Mouse (Mus musculus) hindbrain, embryonic 12.5 days (tissue): ENCODE measurements at regions not wholly inside any gene's neighbourhood (a gene's known extent, or its start where the extent isn't known, plus 50 kb on each side); places are given as distances from the start of the nearest gene placed in this dataset.
A peak's percentile ranks its signal among the peaks of the same experiment; 100 is the strongest.
"Not testable (repeated sequence)": the region's sequence is repeated elsewhere in the genome, so short reads cannot be mapped to it uniquely, and the experiment has no call there.

ENCODE experiments used
- ATAC-seq: fragments of 200-750 bp; cut with Nextera tagmentation; 2 replicates; pipeline ENCODE4 v1.8.0; 2017; ENCODE audit warnings: moderate TSS enrichment; ENCODE audit not compliant: low FRiP score
- H3K27ac ChIP-seq: fragments of 300-500 bp; sonication (generic); 2 replicates; pipeline ENCODE4 v1.5.1; 2016; ENCODE audit warnings: mild to moderate bottlenecking
- H3K27me3 ChIP-seq: fragments of 300-500 bp; sonication (generic); 2 replicates; pipeline ENCODE4 v1.6.1; 2016; ENCODE audit warnings: mild to moderate bottlenecking
- H3K36me3 ChIP-seq: fragments of 300-500 bp; sonication (generic); 2 replicates; pipeline ENCODE4 v1.6.1; 2016; ENCODE audit warnings: mild to moderate bottlenecking
- H3K4me1 ChIP-seq: fragments of 300-500 bp; sonication (generic); 2 replicates; pipeline ENCODE4 v1.6.1; 2016
- H3K4me2 ChIP-seq: fragments of 300-500 bp; sonication (generic); replicated peaks from 2 replicates; pipeline ENCODE4 v1.6.1; 2016; ENCODE audit warnings: mild to moderate bottlenecking
- H3K4me3 ChIP-seq: fragments of 300-500 bp; sonication (generic); 2 replicates; pipeline ENCODE4 v1.5.1; 2016; ENCODE audit warnings: mild to moderate bottlenecking
- H3K9ac ChIP-seq: fragments of 300-500 bp; sonication (generic); 2 replicates; pipeline ENCODE4 v1.6.1; 2016; ENCODE audit warnings: mild to moderate bottlenecking, moderate library complexity
- H3K9me3 ChIP-seq: fragments of 300-500 bp; sonication (generic); replicated peaks from 2 replicates; pipeline ENCODE4 v1.6.1; 2016; ENCODE audit warnings: mild to moderate bottlenecking
- WGBS: fragments of 180-500 bp; shearing (Covaris S2); methylation state at CpG from one replicate; pipeline ENCODE4 v1.1.7; 2016; 5-methylcytosine and 5-hydroxymethylcytosine counted together

DNA sequence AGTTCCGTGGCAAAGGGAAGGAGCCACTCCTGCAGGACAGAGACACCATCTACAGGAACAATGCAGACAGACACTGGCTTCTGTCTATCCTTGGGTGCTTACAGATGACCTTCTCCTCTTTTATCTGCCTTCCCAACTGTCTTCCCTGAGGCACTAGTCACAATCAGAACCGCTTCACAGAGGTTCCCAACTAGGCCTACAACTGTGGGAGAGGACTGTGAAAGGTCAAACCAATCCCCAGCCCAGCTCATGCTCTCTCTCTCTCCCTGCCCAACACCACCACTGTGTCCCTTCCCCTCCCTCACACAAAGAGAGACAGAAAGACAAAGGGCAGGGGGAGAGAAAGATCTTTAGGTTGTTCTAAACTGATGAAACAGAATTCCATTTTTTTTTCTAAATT, 61.3 kb downstream of the Tmem17 start:
- no peaks in the 10 kb centered on the region for H3K27me3 ChIP-seq
- H3K4me2 ChIP-seq, result no peak overlapping the region
- H3K4me3 ChIP-seq, result no peak overlapping the region
- H3K36me3 ChIP-seq, result no peaks in the 10 kb centered on the region
- ATAC-seq, result no peak
- H3K9ac ChIP-seq, result no peak overlapping the region
- no peaks in the 10 kb centered on the region for H3K4me1 ChIP-seq
- no peaks in the 10 kb centered on the region; the same call in 1 of the 2 replicates for H3K9me3 ChIP-seq
- H3K27ac ChIP-seq, result no peak overlapping the region
- WGBS, result 70% methylated on average over 2 of the region's 2 CpGs

DNA sequence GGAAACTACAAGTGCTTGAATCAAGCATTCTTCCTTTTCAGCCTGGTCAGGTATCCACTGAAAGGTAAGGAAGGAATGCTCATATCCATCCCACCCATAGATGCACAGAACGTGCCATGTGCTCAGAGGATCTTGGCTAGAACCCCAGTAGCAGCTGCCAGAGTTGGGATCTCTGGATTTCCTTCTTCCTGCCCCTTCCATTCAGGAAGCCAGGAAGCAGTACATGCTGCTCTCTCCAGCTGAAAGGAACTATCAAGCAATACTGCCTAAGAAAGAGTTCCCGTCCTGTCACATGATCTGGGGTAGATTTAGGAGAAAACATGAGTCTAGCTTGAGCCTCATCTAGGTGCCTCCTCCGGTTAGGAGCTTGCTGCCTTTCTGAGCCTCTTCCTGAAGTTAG, 61.9 kb downstream of the Tmem17 start:
- Histone ChIP-seq H3K27ac (no peak overlapping the region), H3K4me1 (no peaks in the 10 kb centered on the region), H3K27me3 (no peaks in the 10 kb centered on the region), H3K9me3 (no peaks in the 10 kb centered on the region; the same call in 1 of the 2 replicates), H3K36me3 (no peaks in the 10 kb centered on the region), H3K4me3 (no peak overlapping the region), H3K9ac (no peak overlapping the region), H3K4me2 (no peak overlapping the region)
- no peak for ATAC-seq
- WGBS, result 75% methylated on average over 3 of the region's 3 CpGs

DNA sequence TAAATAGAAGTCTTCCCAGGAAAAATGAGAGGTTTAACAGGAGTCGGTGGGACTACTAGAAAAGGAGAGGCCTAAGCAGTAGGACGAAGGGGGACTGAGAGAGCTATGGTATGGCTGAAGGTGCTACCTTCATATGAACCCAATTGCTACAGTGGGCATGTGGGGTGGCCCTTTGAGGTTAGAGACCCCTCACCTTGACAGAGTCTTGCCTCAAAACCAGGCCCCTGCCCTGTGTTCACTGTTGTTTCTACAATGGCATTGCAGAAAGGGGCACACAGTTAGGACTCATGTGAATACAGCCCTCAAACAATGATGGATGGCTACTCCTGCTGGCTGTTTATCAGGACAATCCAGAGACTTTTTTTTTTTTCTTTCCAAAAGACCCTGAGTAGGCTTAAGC, 62.6 kb downstream of the Tmem17 start:
- H3K4me2 ChIP-seq, result no peak overlapping the region
- H3K27me3 ChIP-seq, result no peaks in the 10 kb centered on the region
- H3K4me1 ChIP-seq, result no peaks in the 10 kb centered on the region
- no peak overlapping the region for H3K27ac ChIP-seq
- no peak for ATAC-seq
- WGBS, result 95% methylated on average over 2 of the region's 2 CpGs
- no peak overlapping the region for H3K9ac ChIP-seq
- no peak overlapping the region for H3K4me3 ChIP-seq
- H3K36me3 ChIP-seq, result no peaks in the 10 kb centered on the region
- no peaks in the 10 kb centered on the region; the same call in 1 of the 2 replicates for H3K9me3 ChIP-seq

DNA sequence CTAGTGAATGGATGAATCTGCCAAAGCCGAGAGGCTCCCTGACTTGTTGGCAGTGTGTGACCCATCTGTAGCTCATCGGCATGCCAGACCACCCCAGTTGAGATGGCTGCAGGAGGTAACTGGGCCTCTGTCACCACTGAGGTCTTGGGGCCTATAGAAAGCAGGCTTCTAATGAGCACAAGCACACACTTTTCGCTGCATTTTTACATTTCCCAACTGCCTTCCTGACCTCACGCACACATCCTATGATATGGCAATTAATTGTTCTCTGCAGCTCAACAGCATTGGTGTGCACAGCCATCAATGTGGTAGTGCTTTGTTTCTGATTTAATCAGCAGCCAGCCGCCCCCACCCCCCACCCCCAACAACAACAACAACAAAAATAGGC, 72.2 kb downstream of the Tmem17 start:
- peak; percentile 79 for ATAC-seq
- WGBS, result 15% methylated on average over 5 of the region's 5 CpGs
- H3K27ac ChIP-seq, result peak overlapping the region; percentile 80

DNA sequence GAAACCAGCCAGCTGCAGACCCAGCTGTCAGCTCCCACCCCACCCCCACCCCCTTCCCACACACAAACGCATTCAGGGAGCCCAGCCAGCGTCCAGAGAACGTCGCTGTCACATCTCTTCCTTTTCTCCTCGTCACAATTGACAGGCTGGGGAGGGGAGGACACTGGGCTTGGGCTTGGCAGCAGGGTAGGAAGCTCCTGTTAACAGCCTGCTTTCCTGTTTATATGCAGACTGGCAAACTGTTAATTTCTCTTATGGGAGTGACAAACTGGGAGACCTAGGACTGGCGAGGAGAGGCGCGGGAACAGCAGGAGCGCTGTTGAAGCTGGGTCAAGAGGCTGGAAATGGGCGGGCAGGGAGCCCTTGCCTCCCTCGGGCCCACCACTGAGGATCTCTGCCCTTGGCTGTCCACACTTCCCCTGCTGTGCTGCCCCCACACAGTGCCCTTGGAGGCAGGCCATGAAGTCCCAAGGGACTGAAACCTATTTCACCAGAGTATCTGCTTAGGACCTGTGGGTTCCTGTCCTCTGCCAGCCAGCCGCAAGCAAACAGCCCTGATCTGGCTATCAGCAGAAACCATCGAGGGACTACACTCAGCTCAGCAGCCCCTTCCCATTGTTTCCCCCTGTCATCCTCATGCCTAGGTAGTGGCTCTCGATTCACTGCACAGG, 72.7 kb downstream of the Tmem17 start:
- H3K27me3 ChIP-seq, result no peaks in the 10 kb centered on the region
- peak overlapping the region; percentile 29; the same call in 1 of the 2 replicates for H3K9ac ChIP-seq
- ATAC-seq, result peak; percentile 96
- peak overlapping the region; percentile 80 for H3K27ac ChIP-seq
- H3K4me2 ChIP-seq, result peak overlapping the region; percentile 49
- no peaks in the 10 kb centered on the region for H3K9me3 ChIP-seq
- WGBS, result 5% methylated on average over 14 of the region's 14 CpGs
- no peaks in the 10 kb centered on the region for H3K36me3 ChIP-seq
- peaks cover 33% of the 10 kb centered on the region for H3K4me1 ChIP-seq
- 0 out of 2 replicates have a peak overlapping the region, but pooled peaks have one; percentile 9 for H3K4me3 ChIP-seq

More for the DNA sequence above, 72.2 kb downstream of the Tmem17 start:
- peak overlapping the region; percentile 49 for H3K4me2 ChIP-seq
- H3K9me3 ChIP-seq, result no peaks in the 10 kb centered on the region
- H3K4me1 ChIP-seq, result peaks cover 32% of the 10 kb centered on the region
- no peak overlapping the region for H3K9ac ChIP-seq
- H3K27me3 ChIP-seq, result no peaks in the 10 kb centered on the region
- H3K36me3 ChIP-seq, result no peaks in the 10 kb centered on the region
- no peak overlapping the region for H3K4me3 ChIP-seq

DNA sequence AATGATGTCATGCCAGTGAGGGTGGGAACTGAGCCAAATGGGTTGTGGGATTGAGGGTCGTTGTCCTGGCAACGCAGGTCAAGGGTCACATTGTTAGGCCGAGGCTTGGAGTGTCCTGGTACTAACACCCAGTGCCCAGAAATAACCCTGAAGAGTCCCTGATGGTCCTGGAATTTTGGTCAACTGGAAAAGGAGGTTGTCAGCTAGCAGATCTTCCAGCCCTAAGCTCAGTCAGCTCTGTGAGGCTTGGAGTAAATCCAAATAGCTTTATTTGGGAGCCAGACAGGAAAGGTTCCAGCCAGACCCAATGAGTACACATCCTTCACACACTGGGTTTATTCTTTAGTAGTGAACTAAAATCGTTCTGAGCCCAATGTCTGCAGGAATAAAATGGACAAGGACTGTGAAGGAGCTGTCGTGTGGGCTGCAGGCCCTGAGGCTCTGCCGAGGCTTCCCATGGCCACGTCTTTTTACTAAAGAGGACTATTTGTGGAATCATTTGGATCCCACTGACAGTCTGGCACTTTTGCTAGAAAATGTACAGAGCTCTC, 75.9 kb downstream of the Tmem17 start:
- ATAC-seq, result no peak
- Histone ChIP-seq H3K4me2 (no peak overlapping the region), H3K4me3 (no peak overlapping the region), H3K27ac (peak overlapping the region; percentile 18; the same call in 1 of the 2 replicates), H3K9me3 (no peaks in the 10 kb centered on the region), H3K27me3 (no peaks in the 10 kb centered on the region), H3K9ac (no peak overlapping the region), H3K4me1 (peaks cover 33% of the 10 kb centered on the region), H3K36me3 (no peaks in the 10 kb centered on the region)
- WGBS, result 40% methylated on average over 7 of the region's 7 CpGs

DNA sequence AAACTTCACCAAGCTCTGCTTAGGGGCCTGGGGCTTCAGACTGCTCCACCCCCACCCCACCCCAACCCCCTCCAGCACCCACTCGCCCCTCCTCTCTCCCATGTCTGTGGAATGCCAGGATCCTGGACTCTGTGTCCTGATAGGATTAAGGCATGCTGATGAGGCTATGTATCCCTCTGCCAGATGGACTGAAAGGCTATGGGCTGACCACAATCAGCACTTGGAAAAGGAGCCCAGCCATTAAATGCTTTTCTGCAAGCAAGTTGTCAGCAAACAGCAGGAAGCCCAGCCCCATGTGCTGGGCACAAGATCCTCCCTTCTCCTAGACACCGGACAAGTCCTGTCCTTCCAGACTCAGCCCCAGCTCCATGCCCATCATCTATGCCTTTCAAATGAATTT, 76.7 kb downstream of the Tmem17 start:
- no peaks in the 10 kb centered on the region for H3K9me3 ChIP-seq
- H3K27ac ChIP-seq, result peak overlapping the region; percentile 18; the same call in 1 of the 2 replicates
- 36% methylated on average over 2 of the region's 2 CpGs for WGBS
- ATAC-seq, result no peak
- no peaks in the 10 kb centered on the region for H3K27me3 ChIP-seq
- H3K4me3 ChIP-seq, result no peak overlapping the region
- H3K4me2 ChIP-seq, result no peak overlapping the region
- no peak overlapping the region for H3K9ac ChIP-seq
- no peaks in the 10 kb centered on the region for H3K36me3 ChIP-seq
- H3K4me1 ChIP-seq, result peaks cover 33% of the 10 kb centered on the region

DNA sequence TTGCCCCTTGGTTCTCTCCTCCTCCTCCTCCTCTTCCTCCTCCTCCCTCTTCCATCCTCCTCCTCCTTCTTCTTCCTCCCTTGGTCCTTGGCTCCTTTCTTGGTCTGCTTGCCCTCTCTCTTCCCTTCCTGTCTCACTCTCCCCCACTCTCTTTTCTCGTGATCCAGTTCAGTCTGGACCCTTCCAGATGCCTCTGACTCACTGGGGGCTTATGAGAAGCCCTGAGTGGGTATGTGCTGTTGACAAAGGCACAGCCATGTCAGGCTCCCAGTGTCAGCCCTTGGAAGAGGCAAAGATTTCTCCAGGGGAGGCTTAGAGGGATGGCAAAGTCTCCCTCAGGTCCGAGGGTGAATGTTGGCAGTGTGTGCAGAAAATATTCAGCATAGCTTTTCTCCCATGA, 78.0 kb downstream of the Tmem17 start:
- H3K36me3 ChIP-seq, result no peaks in the 10 kb centered on the region
- WGBS, result 75% methylated on average over 2 of the region's 2 CpGs
- no peak for ATAC-seq
- H3K27me3 ChIP-seq, result no peaks in the 10 kb centered on the region
- H3K4me2 ChIP-seq, result no peak overlapping the region
- H3K4me3 ChIP-seq, result no peak overlapping the region
- H3K27ac ChIP-seq, result no peak overlapping the region
- peaks cover 22% of the 10 kb centered on the region for H3K4me1 ChIP-seq
- H3K9ac ChIP-seq, result no peak overlapping the region
- no peaks in the 10 kb centered on the region for H3K9me3 ChIP-seq

DNA sequence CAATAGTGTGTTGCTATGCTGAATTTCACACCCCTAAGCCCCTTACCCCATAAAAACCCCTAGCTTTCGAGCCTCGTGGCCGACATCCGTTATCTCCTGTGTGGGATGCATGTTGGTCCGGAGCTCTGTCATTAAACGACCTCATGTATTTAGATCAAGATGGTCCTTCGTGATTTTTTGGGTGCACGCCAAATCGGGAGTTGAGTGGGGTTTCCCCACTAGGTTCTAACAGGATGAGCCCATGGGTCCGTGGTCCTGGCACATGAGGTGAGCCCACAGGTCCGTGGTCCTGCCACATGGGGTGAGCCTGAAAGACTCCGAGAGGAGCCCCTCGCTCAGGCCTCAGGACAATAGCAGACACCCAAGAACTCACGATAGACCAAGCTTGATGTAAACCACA, 79.2 kb downstream of the Tmem17 start:
- ATAC-seq, result not testable (repeated sequence)
- 91% methylated on average over 14 of the region's 14 CpGs for WGBS

DNA sequence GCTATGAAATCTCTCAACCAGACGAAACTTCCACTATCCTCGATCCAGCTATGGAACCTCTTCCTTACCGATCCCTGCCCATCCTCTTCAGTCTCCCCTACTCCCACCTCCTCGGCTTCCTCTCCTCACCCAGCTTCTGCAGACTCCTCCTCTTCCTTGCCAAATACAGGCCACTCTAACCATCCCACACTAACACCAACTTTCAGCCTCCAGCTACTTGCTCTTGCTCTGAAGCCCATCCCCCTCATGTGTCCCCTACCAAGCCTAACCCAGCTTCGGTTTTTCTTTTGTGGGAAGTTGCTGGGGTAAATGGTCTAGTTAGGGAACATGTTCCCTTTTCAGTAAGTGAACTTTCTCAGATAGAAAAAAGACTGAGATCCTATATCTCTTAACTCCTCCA, 80.8 kb downstream of the Tmem17 start:
- Histone ChIP-seq H3K4me2 (no peak overlapping the region), H3K9ac (no peak overlapping the region), H3K27ac (no peak overlapping the region), H3K4me3 (no peak overlapping the region), H3K27me3 (no peaks in the 10 kb centered on the region), H3K36me3 (no peaks in the 10 kb centered on the region), H3K9me3 (no peaks in the 10 kb centered on the region), H3K4me1 (peaks cover 14% of the 10 kb centered on the region)
- WGBS, result 90% methylated on average over 5 of the region's 5 CpGs
- ATAC-seq, result no peak

More for the DNA sequence above, 79.2 kb downstream of the Tmem17 start:
- not testable (repeated sequence) for H3K9ac ChIP-seq, H3K27me3 ChIP-seq, H3K9me3 ChIP-seq, H3K4me2 ChIP-seq, H3K27ac ChIP-seq, H3K4me3 ChIP-seq, H3K36me3 ChIP-seq
- peaks cover 16% of the 10 kb centered on the region for H3K4me1 ChIP-seq

DNA sequence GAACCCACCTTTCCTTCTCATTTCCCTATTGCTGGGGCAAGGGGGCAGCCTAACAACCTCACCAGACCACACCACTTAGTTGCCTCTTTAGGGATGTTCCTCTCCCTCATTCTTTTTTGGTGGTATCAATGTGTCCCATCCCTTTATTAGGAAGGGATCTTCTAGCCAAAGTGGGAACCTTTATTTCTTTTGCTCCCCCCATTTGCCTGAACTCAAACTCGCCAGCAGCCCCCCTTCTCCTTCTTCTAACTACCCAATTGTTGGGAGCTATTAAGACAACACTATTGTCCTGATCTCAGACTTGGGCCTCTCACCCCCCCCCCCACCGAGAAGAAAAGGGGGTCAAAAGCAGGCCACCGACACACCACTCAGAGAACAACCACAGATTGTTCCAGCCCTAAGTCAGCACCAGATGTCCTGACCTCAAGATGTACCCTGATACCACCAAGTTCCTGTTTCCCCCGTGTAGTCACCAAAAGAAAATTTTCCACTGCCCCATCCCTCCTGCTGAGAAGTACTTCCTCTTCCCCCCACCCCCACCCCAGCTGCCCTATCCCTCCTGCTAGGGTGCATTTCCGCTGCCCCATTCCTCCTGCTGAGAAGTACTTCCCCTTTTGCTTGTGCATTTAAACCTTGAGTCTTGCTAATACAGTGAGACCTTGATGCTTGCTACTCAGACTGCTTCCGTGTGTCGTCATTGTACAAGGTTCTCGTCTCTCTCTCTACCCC, 84.4 kb downstream of the Tmem17 start:
- 75% methylated on average over 8 of the region's 8 CpGs for WGBS
- H3K4me3 ChIP-seq, result no peak overlapping the region

DNA sequence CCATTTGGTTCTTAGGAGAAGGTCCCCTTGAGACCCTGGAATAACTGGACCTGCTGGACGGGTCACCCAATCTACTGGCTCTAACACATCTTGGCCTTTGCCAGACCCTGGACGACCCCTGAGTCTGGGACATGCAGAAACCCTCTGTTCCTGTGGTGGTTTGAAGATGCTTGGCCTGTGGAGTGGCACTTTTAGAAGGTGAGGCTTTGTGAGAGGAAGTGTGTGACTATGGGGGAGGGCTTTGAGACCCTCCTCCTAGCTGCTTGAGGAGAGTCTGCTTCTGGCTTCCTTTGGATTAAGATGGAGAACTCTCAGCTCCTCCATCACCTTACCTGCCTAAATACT, 84.9 kb downstream of the Tmem17 start:
- no peak overlapping the region for H3K27ac ChIP-seq
- no peak overlapping the region for H3K4me2 ChIP-seq
- ATAC-seq, result no peak
- no peak overlapping the region for H3K9ac ChIP-seq
- no peaks in the 10 kb centered on the region for H3K27me3 ChIP-seq
- H3K4me3 ChIP-seq, result no peak overlapping the region
- H3K9me3 ChIP-seq, result no peaks in the 10 kb centered on the region
- no peaks in the 10 kb centered on the region for H3K36me3 ChIP-seq
- no peaks in the 10 kb centered on the region for H3K4me1 ChIP-seq
- 89% methylated on average over 2 of the region's 2 CpGs for WGBS

More for the DNA sequence above, 84.4 kb downstream of the Tmem17 start:
- H3K9me3 ChIP-seq, result no peaks in the 10 kb centered on the region
- H3K36me3 ChIP-seq, result no peaks in the 10 kb centered on the region
- no peak overlapping the region for H3K27ac ChIP-seq
- no peak overlapping the region for H3K4me2 ChIP-seq
- H3K9ac ChIP-seq, result no peak overlapping the region
- ATAC-seq, result no peak
- H3K27me3 ChIP-seq, result no peaks in the 10 kb centered on the region
- no peaks in the 10 kb centered on the region for H3K4me1 ChIP-seq
